Mouse (Mus musculus) stomach, postnatal 0 days (tissue): ENCODE measurements around the gene Chst11.

Source experiments
- CTCF ChIP-seq: IDR thresholded peaks from 2 replicates; pipeline ENCODE4 v1.5.1; 2016; ENCODE audit warnings: antibody characterized with exemption, low read depth, mild to moderate bottlenecking, moderate library complexity
- EP300 ChIP-seq: optimal IDR thresholded peaks from 2 replicates; pipeline ENCODE3; 2016; ENCODE audit warnings: antibody characterized with exemption

GRCm38 (mm10) chr10:83013984-83014383 lies 28.7 kb downstream of the Chst11 start:
- TF ChIP-seq CTCF = no peak
- TF ChIP-seq EP300 = no peak
